Comparison of ENCODE assay signal across 12 mouse cellular contexts in the genomic region with DNA sequence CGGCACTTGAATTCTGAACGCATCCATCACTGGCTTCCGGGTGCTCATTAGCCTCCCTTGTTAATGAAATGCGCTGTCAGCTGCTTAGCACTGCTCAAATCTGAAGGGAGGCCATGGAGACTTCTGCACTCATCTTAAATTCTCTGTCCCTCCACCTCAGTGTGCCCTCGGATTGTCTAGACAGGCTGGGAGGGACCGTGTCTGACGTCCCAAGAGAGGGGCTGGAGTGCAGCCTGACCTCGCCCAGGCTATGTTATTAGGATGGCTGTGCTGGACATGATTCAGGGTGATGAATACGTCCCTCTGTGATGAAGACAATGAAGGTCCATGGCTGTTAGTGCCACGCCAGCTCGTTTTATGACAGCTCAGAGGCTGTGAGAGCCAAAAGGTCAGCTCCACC.
DNase-seq lines count a peak whose midpoint lies in the region; ATAC-seq lines count a peak whose summit lies in the region.
"Had no signal": no experiment of that assay in that cellular context is flagged by ENCODE, and none has a peak within 500 bp of the region (broad histone marks: within the 10 kb centered on the region; RNA-seq: fewer than 3 reads in every experiment).

No protein-coding gene starts in this region.

- no peaks in the 10 kb centered on the region for H3K9me3 ChIP-seq in forebrain, embryonic 13.5 days (replicated peaks)
- H3K9me3 ChIP-seq in forebrain, embryonic 12.5 days = no peaks in the 10 kb centered on the region
- no peaks in the 10 kb centered on the region for H3K9me3 ChIP-seq in midbrain, embryonic 10.5 days (replicated peaks)
- no peaks in the 10 kb centered on the region for H3K9me3 ChIP-seq in midbrain, embryonic 11.5 days (ENCODE audit: control insufficient read depth, low read length)
- H3K9me3 ChIP-seq: limb, embryonic 15.5 days had no signal

- no peak overlapping the region for H3K4me3 ChIP-seq in forebrain, embryonic 13.5 days
- no peak overlapping the region for H3K4me3 ChIP-seq in forebrain, embryonic 12.5 days (replicated peaks)
- no peak overlapping the region for H3K4me3 ChIP-seq in midbrain, embryonic 10.5 days
- H3K4me3 ChIP-seq in midbrain, embryonic 11.5 days (ENCODE audit: low read depth, low read length) = no peak overlapping the region
- H3K4me3 ChIP-seq: heart, adult 2 months; layer of hippocampus, adult 2 months; limb, embryonic 15.5 days had no signal

- peaks cover 5% of the 10 kb centered on the region; the same call in 1 of the 2 replicates for H3K4me1 ChIP-seq in forebrain, embryonic 13.5 days
- peaks cover 6% of the 10 kb centered on the region for H3K4me1 ChIP-seq in forebrain, embryonic 12.5 days
- peaks cover 20% of the 10 kb centered on the region for H3K4me1 ChIP-seq in midbrain, embryonic 10.5 days
- 0 out of 2 replicates have a peak, but pooled peaks cover 3% of the 10 kb centered on the region for H3K4me1 ChIP-seq in midbrain, embryonic 11.5 days (ENCODE audit: control insufficient read depth, insufficient read depth, low read length)

- no peak for DNase-seq in midbrain, embryonic 10.5 days (ENCODE audit: low spot score)
- DNase-seq in midbrain, embryonic 11.5 days (ENCODE audit: low spot score, missing footprints) = no peak
- DNase-seq in mesoderm, embryonic 11.5 days (ENCODE audit: low read depth, low spot score) = peak; percentile 65
- no peak for DNase-seq in kidney, postnatal 36 days
- no peak for DNase-seq in left cerebral cortex, postnatal 4 days
- no peak for DNase-seq in urinary bladder, postnatal 4 days (ENCODE audit: low spot score in 2 of 2)
- DNase-seq: cerebellum, postnatal 14 days; heart, adult 2 months had no signal

- H3K4me2 ChIP-seq in forebrain, embryonic 13.5 days = no peak overlapping the region
- no peak overlapping the region for H3K4me2 ChIP-seq in forebrain, embryonic 12.5 days
- H3K4me2 ChIP-seq in midbrain, embryonic 11.5 days = no peak overlapping the region
- H3K4me2 ChIP-seq: limb, embryonic 15.5 days had no signal

- H3K27me3 ChIP-seq in forebrain, embryonic 13.5 days = no peaks in the 10 kb centered on the region
- H3K27me3 ChIP-seq in forebrain, embryonic 12.5 days = no peaks in the 10 kb centered on the region
- H3K27me3 ChIP-seq in midbrain, embryonic 10.5 days (ENCODE audit: low read depth, poor library complexity, severe bottlenecking) = no peaks in the 10 kb centered on the region
- no peaks in the 10 kb centered on the region for H3K27me3 ChIP-seq in midbrain, embryonic 11.5 days (ENCODE audit: control insufficient read depth, insufficient read depth, low read length)
- H3K27me3 ChIP-seq: limb, embryonic 15.5 days had no signal

- H3K27ac ChIP-seq in forebrain, embryonic 13.5 days = peak overlapping the region; percentile 59
- no peak overlapping the region for H3K27ac ChIP-seq in forebrain, embryonic 12.5 days
- H3K27ac ChIP-seq in midbrain, embryonic 10.5 days (replicated peaks) = 0 out of 2 replicates have a peak overlapping the region, but pooled peaks have one; percentile 2
- H3K27ac ChIP-seq in midbrain, embryonic 11.5 days (ENCODE audit: low read depth, low read length) = no peak overlapping the region

- peaks cover 40% of the 10 kb centered on the region for H3K36me3 ChIP-seq in forebrain, embryonic 13.5 days (ENCODE audit: poor library complexity, severe bottlenecking)
- peaks cover 26% of the 10 kb centered on the region for H3K36me3 ChIP-seq in forebrain, embryonic 12.5 days (replicated peaks)
- peaks cover 37% of the 10 kb centered on the region for H3K36me3 ChIP-seq in midbrain, embryonic 10.5 days
- H3K36me3 ChIP-seq in midbrain, embryonic 11.5 days (ENCODE audit: control insufficient read depth, insufficient read depth, low read length) = no peaks in the 10 kb centered on the region

- no peak overlapping the region for H3K9ac ChIP-seq in forebrain, embryonic 13.5 days
- no peak overlapping the region for H3K9ac ChIP-seq in forebrain, embryonic 12.5 days
- no peak overlapping the region for H3K9ac ChIP-seq in midbrain, embryonic 11.5 days (ENCODE audit: low read length)
- H3K9ac ChIP-seq: limb, embryonic 15.5 days had no signal

- intact Hi-C loops in left cerebral cortex, postnatal 4 days (cut with DNase I) = no loop called here

- ATAC-seq in forebrain, embryonic 13.5 days = peak; percentile 57; the same call in 1 of the 2 replicates
- no peak for ATAC-seq in forebrain, embryonic 12.5 days (ENCODE audit: low FRiP score)
- ATAC-seq in midbrain, embryonic 11.5 days (ENCODE audit: low FRiP score) = no peak

- WGBS in forebrain, embryonic 13.5 days = 54% methylated on average over 11 of the region's 11 CpGs
- 60% methylated on average over 11 of the region's 11 CpGs for WGBS in forebrain, embryonic 12.5 days
- WGBS in midbrain, embryonic 10.5 days = 79% methylated on average over 11 of the region's 11 CpGs
- 64% methylated on average over 11 of the region's 11 CpGs for WGBS in midbrain, embryonic 11.5 days

Comparison
In these comparisons a context has a peak if more than half of its experiments do, and no peak if none do; other contexts are left out.
1. H3K27ac ChIP-seq: peak in forebrain, embryonic 13.5 days (single experiment) and midbrain, embryonic 10.5 days (single experiment); none in forebrain, embryonic 12.5 days (single experiment) and midbrain, embryonic 11.5 days (single experiment).